Mouse (Mus musculus): ENCODE results near the gene Rs1. TPM values are rescaled to one million over a fixed set of nuclear protein-coding genes. Genes with fewer than 3 reads are reported as not detected.

The Rs1 gene
- polyA plus RNA-seq, 1 experiment, result 0.04 TPM

GRCm38 (mm10) chrX:160804409-160805150 lies 36.8 kb downstream of the Rs1 start:
- no peak for TF ChIP-seq POLR2A (IDR thresholded peaks at IDR 0.05; ENCODE audit: borderline replicate concordance, extremely low read depth, insufficient read depth, insufficient read length, poor library complexity, severe bottlenecking)
- no peak for TF ChIP-seq CTCF (IDR thresholded peaks at IDR 0.05; ENCODE audit: borderline replicate concordance, extremely low read depth, insufficient read depth, insufficient read length)
- no peak for DNase-seq (ENCODE audit: low read depth)

DNA sequence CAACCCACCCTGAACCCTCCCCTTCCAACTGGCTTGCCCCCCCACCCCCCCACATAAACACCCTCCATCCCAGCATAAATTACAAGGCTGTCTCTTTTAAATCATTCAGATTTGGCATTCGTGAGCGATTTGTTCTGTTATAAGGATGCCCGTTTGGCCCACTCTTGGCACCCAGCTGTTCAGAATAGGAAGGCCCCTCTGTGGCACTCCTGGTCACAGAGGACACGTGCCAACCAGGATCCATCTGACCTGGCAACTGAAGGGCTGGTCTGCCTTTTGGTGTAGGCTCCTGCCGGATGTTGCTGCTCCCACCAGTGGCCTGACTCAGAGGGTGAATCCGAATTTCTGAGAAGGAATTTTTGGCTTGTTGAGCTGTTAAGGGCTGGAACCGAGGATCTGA lies 40.4 kb downstream of the Rs1 start:
- TF ChIP-seq CTCF (IDR thresholded peaks at IDR 0.05; ENCODE audit: borderline replicate concordance, extremely low read depth, insufficient read depth, insufficient read length) (no peak), POLR2A (IDR thresholded peaks at IDR 0.05; ENCODE audit: borderline replicate concordance, extremely low read depth, insufficient read depth, insufficient read length, poor library complexity, severe bottlenecking) (no peak)

More for the DNA sequence above, 40.4 kb downstream of the Rs1 start:
- no peak for DNase-seq (ENCODE audit: low read depth)

Other genes with a start within 250 kb of the Rs1 start
- gene Ppef1, start 32.2 kb upstream of the Rs1 start, polyA plus RNA-seq (2012; rRNA removed), result 0.14 and 1.6 TPM in 2 replicates
- 0.39 and 0.64 TPM in 2 replicates for gene Gja6, start 139.0 kb downstream of the Rs1 start, polyA plus RNA-seq (2012; rRNA removed)
- gene Cdkl5, start 226.7 kb downstream of the Rs1 start, polyA plus RNA-seq (2012; rRNA removed), result 5.8 and 6.9 TPM in 2 replicates